Mouse (Mus musculus) heart, embryonic 14.5 days (tissue): ENCODE results near the gene Plekha6. TPM values are rescaled to one million over a fixed set of nuclear protein-coding genes. Genes with fewer than 3 reads are reported as not detected.

ENCODE experiments used
- ATAC-seq: fragments of 200-750 bp; cut with Nextera tagmentation; 2 replicates; pipeline ENCODE4 v1.8.0; 2017; ENCODE audit warnings: low read depth, moderate TSS enrichment; ENCODE audit not compliant: insufficient number of reproducible peaks, insufficient read depth, low FRiP score
- H3K27ac ChIP-seq, 2 experiments: fragments of 200-500 bp in 1 of 2; fragments of 300-500 bp in 1 of 2; sonication (generic) in 1 of 2; replicated peaks in 1 of 2; 2 replicates each; pipeline ENCODE4 v1.5.1; 2012 to 2014; ENCODE audit warnings: low read depth in 2 of 2, low read length in 2 of 2, control low read depth in 1 of 2, mild to moderate bottlenecking in 1 of 2, mixed read lengths in 1 of 2; ENCODE audit not compliant: control insufficient read depth in 1 of 2, insufficient read depth in 1 of 2
- H3K27me3 ChIP-seq: fragments of 300-500 bp; sonication (generic); 2 replicates; pipeline ENCODE4 v1.6.1; 2014; ENCODE audit warnings: mild to moderate bottlenecking, low read length, control low read depth; ENCODE audit not compliant: control insufficient read depth, insufficient read depth
- H3K36me3 ChIP-seq: fragments of 300-500 bp; sonication (generic); 2 replicates; pipeline ENCODE4 v1.6.1; 2014; ENCODE audit warnings: mild to moderate bottlenecking, control low read depth, low read length, mixed read lengths; ENCODE audit not compliant: control insufficient read depth, insufficient read depth
- H3K4me1 ChIP-seq, 2 experiments: fragments of 200-500 bp in 1 of 2; fragments of 300-500 bp in 1 of 2; sonication (generic) in 1 of 2; 2 replicates each; pipeline ENCODE4 v1.6.1; 2012 to 2014; ENCODE audit warnings: low read length in 2 of 2, control low read depth in 1 of 2, mixed read lengths in 1 of 2; ENCODE audit not compliant: control insufficient read depth in 2 of 2, insufficient read depth in 2 of 2
- H3K4me2 ChIP-seq: fragments of 300-500 bp; sonication (generic); 2 replicates; pipeline ENCODE4 v1.6.1; 2014; ENCODE audit warnings: mild to moderate bottlenecking, low read length
- H3K4me3 ChIP-seq, 2 experiments: fragments of 200-500 bp in 1 of 2; fragments of 300-500 bp in 1 of 2; sonication (generic) in 1 of 2; 2 replicates each; pipeline ENCODE4 v1.5.1; 2012 to 2014; ENCODE audit warnings: low read length in 2 of 2, mild to moderate bottlenecking in 2 of 2, control low read depth in 1 of 2, low read depth in 1 of 2, moderate library complexity in 1 of 2; ENCODE audit not compliant: control insufficient read depth in 1 of 2, insufficient read depth in 1 of 2
- H3K9ac ChIP-seq: fragments of 300-500 bp; sonication (generic); 2 replicates; pipeline ENCODE4 v1.6.1; 2014; ENCODE audit warnings: mild to moderate bottlenecking, low read length
- H3K9me3 ChIP-seq: fragments of 300-500 bp; sonication (generic); 2 replicates; pipeline ENCODE4 v1.6.1; 2016; ENCODE audit warnings: low read length, control low read depth; ENCODE audit not compliant: control insufficient read depth
- WGBS: fragments of 180-500 bp; shearing (Covaris S2); extraction: QIAGEN DNeasy Blood & Tissue Kit; methylation state at CpG from one replicate; pipeline ENCODE4 v1.1.7; 2014; 5-methylcytosine and 5-hydroxymethylcytosine counted together
- polyA plus RNA-seq: library from polyadenylated mRNA; unstranded; fragments of >200 nt; fragmentation: Nextera tagmentation; extraction: Ambion mirVana; gene quantifications from 2 replicates; pipeline ENCODE4 v1.2.1, GENCODE M21; 2014

Plekha6 gene
- polyA plus RNA-seq, 1 experiment from 2014 or later, result 12.4 TPM

GRCm38 (mm10) chr1:133125640-133126364 is 38.2 kb upstream of the Plekha6 start:
- H3K9me3 ChIP-seq, result no peaks in the 10 kb centered on the region
- peaks cover 0 to 8% of the 10 kb centered on the region in 2 experiments; a peak in 1 of 4 replicates for H3K4me1 ChIP-seq
- H3K4me2 ChIP-seq, result no peak overlapping the region
- H3K9ac ChIP-seq, result no peak overlapping the region
- no peaks in the 10 kb centered on the region for H3K27me3 ChIP-seq
- 86% methylated on average over 9 of the region's 9 CpGs for WGBS
- ATAC-seq, result no peak
- no peak overlapping the region for H3K27ac ChIP-seq
- H3K36me3 ChIP-seq, result no peaks in the 10 kb centered on the region
- no peak overlapping the region for H3K4me3 ChIP-seq

GRCm38 (mm10) chr1:133126365-133126740 is 37.7 kb upstream of the Plekha6 start:
- H3K4me3 ChIP-seq, result no peak overlapping the region
- no peaks in the 10 kb centered on the region for H3K27me3 ChIP-seq
- no peak for ATAC-seq
- H3K4me2 ChIP-seq, result no peak overlapping the region
- H3K36me3 ChIP-seq, result no peaks in the 10 kb centered on the region
- H3K4me1 ChIP-seq, result peaks cover 0 to 8% of the 10 kb centered on the region in 2 experiments; a peak in 1 of 4 replicates
- no peak overlapping the region for H3K9ac ChIP-seq
- no peak overlapping the region for H3K27ac ChIP-seq
- WGBS, result 65% methylated on average over 4 of the region's 4 CpGs
- H3K9me3 ChIP-seq, result no peaks in the 10 kb centered on the region

- Histone ChIP-seq H3K4me1 (peaks cover 0 to 8% of the 10 kb centered on the region in 2 experiments; a peak in 1 of 4 replicates), H3K36me3 (no peaks in the 10 kb centered on the region), H3K4me2 (no peak overlapping the region), H3K27ac (no peak overlapping the region), H3K4me3 (no peak overlapping the region), H3K9me3 (no peaks in the 10 kb centered on the region), H3K9ac (no peak overlapping the region), H3K27me3 (no peaks in the 10 kb centered on the region)
- WGBS, result 44% methylated on average over 9 of the region's 9 CpGs
- no peak for ATAC-seq
Observed at GRCm38 (mm10) chr1:133127328-133127727, 36.7 kb upstream of the Plekha6 start.

- 0 out of 2 replicates have a peak overlapping the region, but pooled peaks have one; percentile 25 for H3K9ac ChIP-seq
- 34% methylated on average over 16 of the region's 16 CpGs for WGBS
- peak overlapping the region in 1 of 2 experiments; percentile 8; a peak in 1 of 4 replicates for H3K27ac ChIP-seq
- H3K4me3 ChIP-seq, result no peak overlapping the region
- peak overlapping the region; percentile 99 for H3K4me2 ChIP-seq
- no peak for ATAC-seq
- peaks cover 0 to 12% of the 10 kb centered on the region in 2 experiments; a peak in 2 of 4 replicates for H3K4me1 ChIP-seq
- H3K36me3 ChIP-seq, result peaks cover 13% of the 10 kb centered on the region; the same call in 1 of the 2 replicates
- H3K27me3 ChIP-seq, result no peaks in the 10 kb centered on the region
- no peaks in the 10 kb centered on the region for H3K9me3 ChIP-seq
Observed at GRCm38 (mm10) chr1:133129471-133130221, 34.4 kb upstream of the Plekha6 start.

- peak within 1 kb of the TSS; percentile 87 to 92 for H3K4me3 ChIP-seq
- H3K9me3 ChIP-seq, result no peaks in the 10 kb centered on the region
- H3K9ac ChIP-seq, result peak within 1 kb of the TSS; percentile 98
- peaks cover 17% of the 10 kb centered on the region for H3K36me3 ChIP-seq
- H3K4me1 ChIP-seq, result peaks cover 3 to 23% of the 10 kb centered on the region in 2 experiments
- H3K27ac ChIP-seq, result peak within 1 kb of the TSS; percentile 97 to 98
- peak within 1 kb of the TSS; percentile 99 for H3K4me2 ChIP-seq
- under 1% methylated on average over 72 of the region's 72 CpGs for WGBS
- no peaks in the 10 kb centered on the region for H3K27me3 ChIP-seq
- peak; percentile 98 for ATAC-seq
Observed at GRCm38 (mm10) chr1:133130638-133131560, 33.1 kb upstream of the Plekha6 start, which contains the start of gene Ppp1r15b. TSS of gene Ppp1r15b (plus strand) at chr1:133131143.

GRCm38 (mm10) chr1:133131561-133131905 is 32.5 kb upstream of the Plekha6 start:
- Histone ChIP-seq H3K9ac (peak overlapping the region; percentile 98), H3K27ac (peak overlapping the region; percentile 97 to 98), H3K27me3 (no peaks in the 10 kb centered on the region), H3K36me3 (peaks cover 24% of the 10 kb centered on the region), H3K4me2 (peak overlapping the region; percentile 99), H3K4me3 (peak overlapping the region; percentile 87 to 92), H3K4me1 (peaks cover 3 to 25% of the 10 kb centered on the region in 2 experiments), H3K9me3 (no peaks in the 10 kb centered on the region)
- 0% methylated on average over 35 of the region's 35 CpGs for WGBS
- ATAC-seq, result no peak; the same call in 1 of the 2 replicates

GRCm38 (mm10) chr1:133131936-133132335 is 32.1 kb upstream of the Plekha6 start:
- peak overlapping the region; percentile 97 to 98 for H3K27ac ChIP-seq
- peak overlapping the region; percentile 98 for H3K9ac ChIP-seq
- H3K36me3 ChIP-seq, result peaks cover 28% of the 10 kb centered on the region
- H3K9me3 ChIP-seq, result no peaks in the 10 kb centered on the region
- peak overlapping the region; percentile 87 to 92 for H3K4me3 ChIP-seq
- WGBS, result 0% methylated on average over 11 of the region's 11 CpGs
- peaks cover 3 to 25% of the 10 kb centered on the region in 2 experiments for H3K4me1 ChIP-seq
- no peaks in the 10 kb centered on the region for H3K27me3 ChIP-seq
- H3K4me2 ChIP-seq, result peak overlapping the region; percentile 99
- ATAC-seq, result no peak
